Mouse (Mus musculus): Measurements from ENCODE around the gene Dok7.

The Dok7 gene

DNA sequence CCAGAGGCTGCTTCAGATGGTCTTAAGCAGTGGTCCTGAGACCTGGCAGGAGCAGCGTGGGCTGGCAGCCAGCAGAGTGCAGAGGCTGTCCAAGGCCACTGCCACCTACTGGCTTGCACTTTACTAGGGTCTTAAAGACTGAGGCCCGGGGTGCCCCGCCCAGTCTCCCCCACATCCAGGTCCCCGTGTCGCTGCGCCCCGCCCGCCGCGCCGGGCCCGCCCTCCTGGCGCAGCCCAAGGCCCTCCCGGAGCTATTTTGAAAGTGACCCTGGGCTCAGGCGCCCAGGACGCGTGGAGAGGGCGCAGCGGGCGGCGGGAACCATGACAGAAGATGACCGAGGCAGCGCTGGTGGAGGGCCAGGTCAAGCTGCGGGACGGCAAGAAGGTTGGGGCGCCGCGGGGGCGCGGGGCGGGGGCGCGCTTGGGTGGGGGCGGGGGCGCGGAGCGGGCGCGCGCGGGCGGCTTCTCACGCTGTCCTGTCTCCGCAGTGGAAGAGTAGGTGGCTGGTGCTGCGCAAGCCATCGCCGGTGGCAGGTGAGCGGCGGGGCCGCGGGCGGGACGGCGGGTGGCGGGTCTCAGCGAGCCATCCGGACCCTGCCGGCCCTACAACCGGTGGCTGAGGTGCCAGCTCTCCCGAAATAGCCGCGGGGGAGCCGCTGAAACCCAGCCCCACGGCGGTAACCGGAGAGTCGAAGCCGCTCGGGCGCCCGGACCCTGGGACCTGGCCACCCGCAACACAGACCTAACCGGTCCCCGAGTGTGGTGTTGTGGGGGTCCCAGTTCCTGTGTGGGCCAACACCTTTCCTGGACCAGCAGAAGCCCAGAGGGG lies at the start of gene Dok7:
Gene Dok7, plus strand, starts transcription at position 163 of the 829 bp plus-strand sequence.
- DNase-seq (ENCODE audit: low spot score in 2 of 2) = no peak

DNA sequence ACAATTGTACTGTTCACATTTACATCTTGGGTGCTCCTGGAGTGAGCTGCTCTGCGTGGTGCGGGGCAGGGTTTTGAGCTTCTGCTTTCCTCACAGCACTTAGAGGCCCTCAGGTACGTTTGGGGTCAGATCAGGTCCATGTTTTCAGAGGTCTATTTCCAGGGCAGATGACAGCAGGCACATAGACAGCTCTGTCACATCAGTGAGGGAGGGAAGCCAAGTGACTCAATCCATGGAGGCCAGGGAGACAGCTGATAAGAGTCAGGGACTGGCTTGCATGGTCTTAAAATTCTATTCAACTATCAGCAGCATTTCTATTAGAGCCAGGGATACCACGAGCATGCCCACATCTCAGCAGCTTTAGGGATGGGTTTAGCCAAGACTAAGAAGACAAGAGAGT lies 47.4 kb upstream of the Dok7 start:
- no peak for DNase-seq (ENCODE audit: low spot score in 2 of 2)

DNA sequence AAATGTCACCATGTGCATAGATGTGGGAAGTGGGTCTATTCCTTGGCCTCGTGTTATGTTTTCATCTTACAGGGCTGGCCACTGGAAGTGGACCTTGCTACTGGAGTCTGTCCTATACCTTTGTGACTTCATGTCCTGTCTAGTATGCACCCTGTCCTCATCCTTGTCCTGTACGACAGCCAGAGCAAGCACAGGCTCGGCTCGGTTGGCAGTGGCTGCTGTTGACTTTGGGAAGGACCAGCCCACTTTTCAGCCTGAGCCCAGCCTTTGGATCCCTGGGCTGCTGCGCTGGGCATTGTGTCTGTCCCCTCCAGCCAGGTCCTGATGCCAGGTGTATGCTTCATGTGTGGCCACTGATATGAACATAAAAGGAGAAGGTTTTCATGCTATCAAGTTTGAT lies 45.9 kb upstream of the Dok7 start:
- no peak for DNase-seq (ENCODE audit: low spot score in 2 of 2)

DNA sequence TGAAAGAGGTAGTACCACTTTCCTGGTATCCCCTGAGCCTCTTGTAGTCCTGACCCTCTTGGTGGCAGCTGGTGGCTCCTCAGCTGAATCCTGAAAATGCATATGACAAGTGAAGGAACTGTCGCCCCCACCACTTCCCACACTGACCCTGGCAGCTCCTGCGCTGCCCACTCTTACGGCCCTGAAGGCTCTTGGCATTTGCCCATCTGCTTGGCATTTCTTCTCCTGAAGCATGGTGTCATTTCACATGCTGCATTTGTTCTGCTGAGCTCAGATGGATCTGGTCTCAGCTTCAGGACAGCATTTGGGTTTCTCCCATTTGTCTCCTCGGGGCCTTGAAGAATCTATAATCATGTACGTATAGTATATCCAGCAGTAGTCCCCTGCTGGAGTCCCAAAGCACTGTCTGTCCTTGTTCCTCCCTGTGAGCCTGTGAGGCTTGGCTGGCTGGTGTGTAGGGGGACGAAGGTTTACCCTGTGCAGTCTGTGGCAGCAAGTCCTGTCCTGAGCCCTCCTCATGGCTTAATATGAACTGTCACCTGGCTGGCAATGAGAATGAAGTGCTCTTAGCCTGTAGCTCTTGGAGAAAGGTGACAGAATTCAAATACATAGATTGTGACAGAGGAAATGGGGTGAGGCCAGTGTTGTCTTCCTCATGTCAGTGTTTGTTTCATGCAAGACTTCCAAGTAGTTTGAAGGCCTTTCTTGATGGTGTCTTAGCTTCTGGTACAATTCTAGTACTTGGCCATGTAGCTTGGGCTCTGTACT lies 45.2 kb upstream of the Dok7 start:
- no peak for DNase-seq (ENCODE audit: low spot score in 2 of 2)

DNA sequence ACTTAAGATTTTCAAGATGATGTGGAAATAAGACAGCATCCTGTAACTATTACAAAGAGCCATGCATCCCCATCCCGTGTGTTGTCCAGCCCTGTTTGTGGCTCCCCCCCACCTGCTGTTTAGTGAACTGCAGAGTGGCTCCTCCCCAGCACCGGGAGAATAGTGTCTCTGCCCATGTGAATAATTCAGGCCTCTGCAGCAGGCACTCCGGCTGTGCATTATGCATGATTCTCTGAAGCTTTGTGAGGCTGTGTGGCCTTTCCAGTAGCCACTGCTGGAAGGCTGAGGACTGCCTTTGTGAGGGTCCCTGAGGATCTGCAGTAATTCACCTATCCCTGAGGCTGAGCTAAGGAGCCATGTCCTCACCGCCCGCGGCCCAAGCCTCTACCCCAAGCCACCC lies 42.5 kb upstream of the Dok7 start:
- DNase-seq (ENCODE audit: low spot score in 2 of 2) = no peak

DNA sequence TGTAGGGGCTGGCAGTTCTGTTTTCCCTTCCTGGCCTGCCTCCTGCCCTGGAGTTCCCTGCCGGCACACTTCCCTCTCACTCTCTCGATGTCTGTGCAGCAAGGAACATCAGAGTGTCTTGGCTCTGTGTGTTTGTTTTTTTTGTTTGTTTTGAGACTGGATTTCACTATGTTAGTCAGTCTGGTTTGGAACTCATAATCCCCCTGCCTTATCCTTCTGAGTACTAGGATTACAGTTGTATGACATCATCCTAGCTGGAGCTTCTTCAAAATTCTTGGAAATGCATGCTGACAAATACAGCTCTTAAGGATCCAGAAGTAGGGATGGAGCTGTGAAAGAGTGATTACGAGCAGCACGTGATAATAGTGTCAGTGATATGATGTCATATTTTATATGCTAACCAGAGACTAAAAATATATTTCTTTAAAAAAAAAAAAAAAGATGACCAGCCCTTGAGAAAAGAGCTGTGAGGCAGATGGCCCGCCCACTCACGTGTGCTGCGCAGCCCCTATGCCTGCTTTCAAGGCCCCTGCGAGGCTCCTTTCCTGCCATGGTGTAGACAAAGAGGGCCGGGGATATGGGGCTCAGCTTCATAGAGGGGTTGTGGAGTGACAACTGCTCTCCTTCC lies 36.8 kb upstream of the Dok7 start:
- no peak for DNase-seq (ENCODE audit: low spot score in 2 of 2)

DNA sequence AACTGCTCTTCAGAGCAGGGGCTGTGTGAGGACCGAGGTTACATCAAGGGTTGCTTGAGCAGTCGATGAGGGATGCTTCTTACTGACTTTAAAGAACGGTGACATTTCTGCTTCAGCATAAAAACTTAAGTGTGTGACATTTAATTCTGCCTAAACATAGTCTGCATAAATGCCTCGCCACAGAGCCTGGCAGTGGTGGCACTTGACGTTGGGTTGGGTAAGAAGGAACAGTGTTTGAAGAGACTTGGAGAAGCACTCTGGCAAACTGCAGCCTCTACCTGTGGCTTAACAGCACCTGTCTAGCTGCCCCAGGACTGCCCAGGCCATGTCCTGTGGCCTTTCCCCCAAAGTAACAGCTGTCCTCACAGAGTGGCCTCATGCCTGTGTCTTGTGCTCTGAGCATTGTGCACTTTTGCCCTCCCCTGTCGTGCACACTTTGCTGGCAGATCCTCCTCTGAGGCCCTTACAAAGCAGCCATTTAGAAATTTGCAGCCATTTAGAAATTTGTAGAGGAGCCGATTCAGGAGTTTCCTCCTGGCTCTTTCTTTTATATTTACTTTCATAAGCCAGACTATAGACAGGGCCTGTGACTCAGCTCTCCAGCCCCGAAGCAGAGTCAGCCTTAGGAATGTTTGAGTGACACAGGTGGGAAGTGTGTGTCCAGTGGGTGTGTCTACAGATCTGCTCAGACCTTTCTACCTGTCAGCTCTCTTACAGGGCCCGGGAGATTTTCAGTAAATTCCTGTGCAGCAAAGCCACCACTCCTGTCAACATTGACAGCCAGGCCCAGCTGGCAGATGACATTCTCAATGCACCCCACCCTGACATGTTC lies 35.9 kb upstream of the Dok7 start:
- no peak for DNase-seq (ENCODE audit: low spot score in 2 of 2)

DNA sequence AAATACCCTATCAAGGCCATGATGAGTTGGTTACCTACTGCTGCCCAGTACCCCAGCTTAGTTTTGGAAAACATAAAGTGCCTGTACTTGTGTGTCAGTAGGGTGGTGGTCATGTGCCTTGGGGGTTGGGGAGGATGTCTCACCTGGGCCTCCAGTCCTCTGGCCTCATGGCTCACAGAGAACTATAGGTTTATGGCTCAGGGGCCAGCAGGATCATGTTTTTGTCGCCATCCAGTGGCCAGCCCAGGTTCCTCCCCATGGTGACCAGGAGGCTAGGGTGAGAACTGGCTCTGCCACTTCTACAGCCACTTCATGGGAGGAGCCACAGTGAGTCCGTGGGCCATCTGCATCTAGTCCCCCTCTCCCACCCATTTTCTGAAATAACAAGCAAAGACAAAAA lies 31.6 kb upstream of the Dok7 start:
- peak; percentile 56 to 78 for DNase-seq (ENCODE audit: low spot score in 2 of 2)

DNA sequence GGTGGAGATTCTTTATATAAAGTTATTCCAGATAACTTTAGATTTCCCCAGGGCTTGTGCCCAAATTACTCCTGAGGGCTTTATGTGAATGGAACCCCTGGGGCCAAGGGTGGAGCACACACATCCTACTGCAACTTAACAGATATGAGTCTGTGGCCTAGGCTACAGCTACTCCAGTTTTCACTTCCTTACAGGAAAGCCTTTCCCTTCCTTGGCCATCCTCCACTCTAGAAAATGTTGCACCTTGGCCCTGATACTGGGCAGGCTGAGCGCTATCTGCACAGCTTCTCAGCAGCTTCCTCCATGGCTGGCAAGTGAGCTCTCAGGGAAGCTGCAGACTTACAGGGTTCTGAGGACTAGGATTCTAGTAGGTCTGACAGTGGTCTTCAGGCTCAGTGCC lies 27.3 kb upstream of the Dok7 start:
- DNase-seq (ENCODE audit: low spot score in 2 of 2) = no peak

DNA sequence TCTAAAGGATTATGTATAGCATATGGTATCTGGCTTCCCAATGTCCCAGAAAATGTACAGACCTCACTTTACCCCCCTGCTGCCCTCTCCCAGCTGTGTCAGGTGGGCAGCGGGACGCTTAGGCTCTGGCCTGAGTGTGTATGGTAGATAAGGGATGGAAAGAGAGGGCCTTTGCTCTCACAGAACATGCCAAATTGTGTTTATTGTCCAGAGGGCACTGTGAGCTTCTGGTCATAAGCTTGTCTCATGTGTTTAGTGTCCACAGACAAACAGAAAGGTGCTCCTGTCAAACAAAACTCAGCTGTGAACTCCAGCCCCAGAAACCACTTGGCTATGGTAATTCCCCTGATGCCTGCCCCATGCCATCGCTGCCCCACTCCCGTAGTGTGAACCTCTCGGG lies 26.8 kb upstream of the Dok7 start:
- DNase-seq (ENCODE audit: low spot score in 2 of 2) = no peak

DNA sequence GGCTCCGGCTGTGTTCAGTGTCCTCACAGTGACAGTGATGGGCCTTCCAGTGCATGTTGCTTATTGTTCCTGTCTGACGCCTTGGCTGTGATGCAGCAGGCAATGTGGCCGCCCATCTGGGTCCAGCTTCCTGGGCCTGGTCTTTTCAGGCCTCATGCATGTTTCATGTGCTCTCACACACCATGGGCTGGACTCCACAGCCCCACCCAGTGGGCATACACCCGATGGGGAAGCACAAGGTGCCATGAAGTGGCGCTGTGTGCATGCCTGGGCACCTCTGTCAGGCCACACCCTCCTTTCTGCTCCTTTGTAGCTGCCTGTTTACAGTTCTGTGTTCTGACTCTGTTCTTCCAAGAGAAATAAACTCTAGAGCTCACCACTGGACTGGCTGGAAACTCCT lies 23.5 kb upstream of the Dok7 start:
- peak; percentile 75 to 83 for DNase-seq (ENCODE audit: low spot score in 2 of 2)

DNA sequence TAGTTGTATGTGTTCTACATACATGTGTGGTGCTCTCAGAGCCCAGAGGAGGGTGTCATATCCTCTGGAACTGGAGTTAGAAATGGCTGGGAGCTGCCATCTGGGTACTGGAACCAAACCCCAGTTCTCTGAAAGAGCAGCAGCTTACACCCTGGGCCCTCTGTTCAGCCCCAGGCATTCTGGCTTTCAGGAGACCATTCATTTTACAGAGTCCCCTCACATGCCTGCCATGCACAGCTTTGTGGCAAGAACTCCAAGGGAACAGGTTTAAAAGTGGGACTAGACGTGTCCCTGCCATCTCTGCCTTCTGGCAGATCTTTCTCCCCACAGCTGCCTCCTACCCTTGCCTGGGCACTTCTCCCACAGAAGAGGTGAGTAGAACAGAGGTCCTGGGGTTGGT lies 22.9 kb upstream of the Dok7 start:
- no peak for DNase-seq (ENCODE audit: low spot score in 2 of 2)

DNA sequence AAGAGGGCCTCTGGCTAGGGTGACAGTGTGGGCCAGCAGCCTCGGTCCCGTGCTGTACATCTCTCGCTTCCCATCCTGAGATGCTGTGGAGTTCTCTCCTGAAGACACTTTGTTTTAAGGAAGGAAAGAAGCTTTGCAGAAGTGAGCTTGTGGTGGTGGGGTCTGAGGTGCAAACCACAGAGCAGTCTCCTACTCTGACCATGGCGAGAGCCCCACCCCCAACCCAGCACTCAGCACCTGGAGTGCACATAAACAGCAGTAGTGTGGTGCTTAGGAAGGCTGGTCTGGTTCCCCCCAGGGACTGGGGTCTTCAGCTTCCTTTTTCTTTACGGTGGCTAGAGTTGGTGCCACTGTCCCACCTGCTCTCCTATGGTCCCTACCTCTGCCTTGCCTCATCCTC lies 21.4 kb upstream of the Dok7 start:
- DNase-seq (ENCODE audit: low spot score in 2 of 2) = no peak

DNA sequence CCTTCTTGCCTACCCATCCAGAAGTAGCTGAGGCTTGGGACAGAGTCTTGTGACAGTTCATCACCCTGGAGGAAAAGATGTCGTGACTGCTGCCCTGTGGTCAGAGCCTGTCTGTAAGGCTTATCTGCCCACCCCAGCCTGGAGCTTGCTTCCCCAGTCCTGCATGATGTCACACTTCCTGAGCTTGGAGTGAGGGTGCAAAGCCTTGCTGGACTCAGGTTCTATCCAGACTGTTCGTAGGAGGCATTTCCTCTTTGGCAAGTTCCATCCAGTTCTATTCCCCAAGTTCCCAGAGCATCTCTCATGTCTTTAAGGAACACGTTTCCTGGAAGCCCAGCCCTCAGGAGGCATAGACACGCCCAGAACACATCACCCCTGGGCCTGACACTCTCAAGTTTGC lies 20.8 kb upstream of the Dok7 start:
- peak in 1 of 2 experiments; percentile 36 for DNase-seq (ENCODE audit: low spot score in 2 of 2)

DNA sequence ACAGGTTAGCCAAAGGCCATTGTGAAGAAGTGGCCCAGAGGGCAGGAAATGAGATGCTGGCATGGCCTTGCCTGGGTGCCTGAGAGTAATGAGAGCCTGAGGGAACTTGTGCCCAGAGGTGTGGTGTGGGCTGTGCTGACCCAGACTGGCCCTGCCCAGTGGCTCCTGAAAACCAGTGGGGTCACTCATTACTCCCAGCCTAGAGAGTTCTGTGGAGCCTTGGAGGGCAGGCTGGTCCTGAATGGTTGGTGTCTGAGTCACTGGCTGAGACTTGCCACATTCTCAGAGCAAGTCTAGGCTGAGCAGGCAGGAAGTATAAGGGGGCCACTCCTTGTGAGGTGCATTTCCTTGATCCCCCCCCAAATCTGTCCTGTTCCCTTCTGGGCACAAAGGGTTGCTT lies 19.1 kb upstream of the Dok7 start:
- DNase-seq (ENCODE audit: low spot score in 2 of 2) = no peak

DNA sequence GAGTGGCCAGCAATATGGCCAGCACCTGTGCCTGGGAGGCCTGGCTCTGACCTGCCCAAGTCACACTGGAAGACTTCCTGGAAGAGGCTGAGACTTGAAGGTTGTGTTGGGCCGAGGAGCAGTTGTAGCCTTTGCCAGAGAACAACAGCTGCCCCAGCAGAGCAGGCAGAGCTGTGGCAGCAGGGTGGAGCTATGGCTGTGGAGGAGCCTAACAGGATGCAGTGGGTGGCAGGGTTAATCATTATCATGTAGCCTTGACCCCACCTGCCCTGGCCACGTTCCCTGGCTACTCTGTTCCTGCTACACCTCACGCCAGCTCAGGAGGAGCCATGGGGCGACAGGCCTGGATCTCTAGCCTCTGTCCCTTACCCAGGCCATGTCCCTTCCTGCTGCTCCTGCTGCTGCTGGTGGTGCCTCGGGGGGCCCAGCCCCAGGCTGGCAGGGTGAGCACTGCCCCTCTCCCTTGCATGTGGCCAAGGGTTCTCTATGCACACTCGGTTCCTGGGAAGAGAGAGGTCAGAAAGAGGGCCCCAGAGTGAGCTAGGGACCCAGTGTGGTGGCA lies 15.2 kb upstream of the Dok7 start, which contains the start of gene Hgfac:
Gene Hgfac, plus strand, starts transcription at position 242 of the 562 bp plus-strand sequence.
- no peak for DNase-seq (ENCODE audit: low spot score in 2 of 2)

DNA sequence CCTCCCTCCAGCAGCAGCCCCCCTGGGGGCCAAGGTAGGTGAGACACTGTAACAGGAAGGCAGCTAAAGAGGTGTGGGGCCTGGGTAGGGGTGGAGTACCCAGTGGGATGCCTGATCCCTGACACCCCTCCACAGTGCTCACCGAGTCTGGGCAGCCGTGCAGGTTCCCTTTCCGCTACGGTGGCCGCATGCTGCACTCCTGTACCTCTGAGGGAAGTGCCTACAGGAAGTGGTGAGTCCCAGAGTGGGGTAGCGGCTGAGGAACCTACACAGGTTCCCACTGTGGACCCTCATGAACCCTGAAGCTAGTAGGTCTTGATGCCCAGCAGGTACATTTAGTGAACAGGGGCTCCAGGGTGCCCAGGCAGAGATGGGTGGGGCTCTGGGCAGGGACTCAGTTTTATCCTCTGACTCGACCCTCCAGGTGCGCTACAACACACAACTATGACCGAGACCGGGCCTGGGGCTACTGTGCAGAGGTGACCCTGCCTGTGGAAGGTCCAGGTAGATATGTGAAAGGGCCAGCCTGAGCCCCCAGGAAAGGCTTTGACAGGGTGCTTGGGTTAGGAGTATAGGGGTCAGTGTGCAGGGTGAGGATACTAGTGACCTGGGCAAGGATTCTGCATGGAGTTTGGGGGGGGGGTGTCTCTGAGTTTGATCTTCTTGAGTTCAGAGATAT lies 14.0 kb upstream of the Dok7 start:
- no peak for DNase-seq (ENCODE audit: low spot score in 2 of 2)

DNA sequence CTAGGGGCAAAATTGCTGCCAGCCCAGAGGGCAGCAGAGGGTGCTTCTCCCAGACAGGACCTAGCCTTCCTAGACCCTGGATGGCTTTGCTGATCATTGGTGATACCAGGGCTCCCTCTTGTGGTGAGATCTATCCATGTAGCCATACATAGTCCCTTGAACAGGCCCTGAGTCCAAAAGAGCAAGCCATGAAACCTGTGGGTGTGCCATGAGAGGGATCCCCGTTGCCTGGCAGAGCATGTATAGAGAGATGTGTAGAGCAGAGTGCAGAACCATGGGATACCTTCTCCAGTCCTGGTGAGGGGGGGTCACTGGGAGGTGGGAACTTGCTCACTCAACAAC lies 13.5 kb upstream of the Dok7 start:
- peak; percentile 77 to 86 for DNase-seq (ENCODE audit: low spot score in 2 of 2)

DNA sequence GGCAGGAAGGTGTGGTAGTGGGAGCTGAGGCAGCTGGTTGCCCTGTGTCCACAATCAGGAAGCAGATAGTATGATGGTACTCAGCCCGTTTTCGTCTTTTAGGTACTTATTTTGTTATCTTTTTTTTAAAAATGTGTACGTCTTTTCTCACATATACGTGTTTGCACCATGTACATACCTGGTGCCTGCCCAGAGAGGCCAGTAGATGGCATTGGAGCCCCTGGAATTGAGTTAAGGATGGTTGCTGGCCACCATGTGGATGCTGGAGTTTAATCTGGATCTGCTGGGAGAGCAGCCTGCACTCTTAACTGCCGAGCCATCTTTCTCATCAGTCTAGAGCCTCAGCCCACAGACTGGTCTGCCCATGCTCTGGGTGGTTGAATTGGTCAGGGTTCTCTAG lies 6.0 kb upstream of the Dok7 start:
- DNase-seq (ENCODE audit: low spot score in 2 of 2) = no peak

DNA sequence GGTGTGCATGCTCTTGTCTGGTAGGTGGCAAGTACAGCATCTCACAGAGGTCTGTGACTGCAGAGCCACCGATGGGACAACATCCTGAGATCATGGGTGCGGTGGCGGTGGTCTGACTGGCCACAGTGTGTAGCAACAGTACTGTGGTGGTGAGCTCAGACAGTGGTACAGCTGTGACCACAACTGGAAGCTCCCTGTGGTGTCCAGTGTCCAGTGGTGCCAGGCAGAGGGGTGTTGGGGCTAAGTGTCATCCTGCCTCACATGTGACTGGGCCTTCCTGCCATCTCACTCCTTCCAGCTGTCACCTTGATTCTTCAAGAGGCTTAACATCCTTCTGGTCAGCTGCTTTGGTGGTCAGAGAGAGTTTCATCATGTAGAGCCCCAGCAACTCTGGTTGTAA lies 1.9 kb upstream of the Dok7 start:
- DNase-seq (ENCODE audit: low spot score in 2 of 2) = no peak

DNA sequence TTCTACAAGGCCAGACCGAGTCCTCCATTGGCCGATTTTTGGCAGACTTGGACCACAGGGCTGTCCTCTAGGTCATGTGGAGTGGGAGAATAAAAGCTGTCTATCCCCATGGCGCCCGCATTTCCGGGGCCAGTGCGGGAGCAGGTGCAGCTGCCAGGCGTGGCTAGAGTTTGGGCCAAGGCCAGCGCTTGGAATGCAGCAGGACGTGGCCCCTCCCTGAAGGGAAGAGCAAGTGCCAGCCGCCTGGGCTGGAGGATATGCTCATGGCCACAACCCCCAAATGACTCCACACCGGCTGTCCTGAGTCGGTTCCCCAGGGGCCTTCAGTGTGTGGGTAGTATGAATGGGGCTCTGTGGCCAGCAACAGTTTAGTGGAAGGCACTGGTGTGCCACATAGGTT lies 1.5 kb upstream of the Dok7 start:
- no peak for DNase-seq (ENCODE audit: low spot score in 2 of 2)
